Mouse (Mus musculus): ENCODE results near the gene Abo. TPM values are rescaled to one million over a fixed set of nuclear protein-coding genes. Genes with fewer than 3 reads are reported as not detected.

The Abo gene
- total and polyA plus RNA-seq, 3 experiments = not detected

GRCm38 (mm10) chr2:26910124-26910993 is 45.6 kb upstream of the Abo start, which contains the start of the genes Med22 and Rpl7a (continued):
- no peak for TF ChIP-seq USF2 (IDR thresholded peaks at IDR 0.05; ENCODE audit: borderline replicate concordance in 1 of 2, insufficient read depth in 1 of 2, low read depth in 1 of 2, low read length in 2 of 2)
- TF ChIP-seq HCFC1 (IDR thresholded peaks at IDR 0.05; ENCODE audit: low read depth, low read length) = peak; percentile 89

- H3K79me2 ChIP-seq (ENCODE audit: control insufficient read depth, insufficient read depth, low read length, poor library complexity) = peaks cover 58% of the 10 kb centered on the region
- H3K27ac ChIP-seq (ENCODE audit: control insufficient read depth, low read depth, low read length) = peak overlapping the region; percentile 65
- DNase-seq (ENCODE audit: low read depth, low spot score) = no peak
- peak overlapping the region; percentile 87 for H3K9ac ChIP-seq (ENCODE audit: control insufficient read depth, low read depth, low read length, poor library complexity, severe bottlenecking)
- H3K36me3 ChIP-seq (ENCODE audit: control insufficient read depth in 1 of 2, insufficient read depth in 2 of 2, low read length in 2 of 2) = peaks cover 5 to 20% of the 10 kb centered on the region in 2 experiments; a peak in 3 of 4 replicates
- peak overlapping the region; percentile 70 to 76 for H3K4me3 ChIP-seq (ENCODE audit: control insufficient read depth in 1 of 2, insufficient read depth in 1 of 2, low read depth in 2 of 2, low read length in 2 of 2)
- no peaks in the 10 kb centered on the region for H3K9me3 ChIP-seq (replicated peaks; ENCODE audit: insufficient read depth, low read length)
- H3K4me1 ChIP-seq (ENCODE audit: control insufficient read depth in 1 of 2, insufficient read depth in 2 of 2, low read length in 2 of 2) = peaks cover 2 to 11% of the 10 kb centered on the region in 2 experiments; a peak in 3 of 4 replicates
- TF ChIP-seq SMC3 (IDR thresholded peaks at IDR 0.05; ENCODE audit: low read depth, low read length) (peak; percentile 30; the same call in 1 of the 2 replicates), CTCF (IDR thresholded peaks at IDR 0.05 in 2 of 3, conservative IDR thresholded peaks at IDR 0.05 in 1 of 3; ENCODE audit: control insufficient read depth in 1 of 3, insufficient read depth in 1 of 3, low read depth in 2 of 3, low read length in 3 of 3, poor library complexity in 1 of 3, severe bottlenecking in 1 of 3) (peak; percentile 7 to 57 (median 32); a peak in 4 of 6 replicates), MYC (IDR thresholded peaks at IDR 0.05; ENCODE audit: low read depth, low read length) (peak; percentile 89), UBTF (IDR thresholded peaks at IDR 0.05; ENCODE audit: borderline replicate concordance, insufficient read depth, low read depth, low read length) (no peak), NRF1 (IDR thresholded peaks at IDR 0.05; ENCODE audit: insufficient read depth, low read depth, low read length, poor library complexity, severe bottlenecking) (no peak), MXI1 (IDR thresholded peaks at IDR 0.05; ENCODE audit: low read depth, low read length) (peak; percentile 55; the same call in 1 of the 2 replicates)
- H3K27me3 ChIP-seq (ENCODE audit: control insufficient read depth in 1 of 2, insufficient read depth in 2 of 2, low read length in 2 of 2) = no peaks in the 10 kb centered on the region
Measured at GRCm38 (mm10) chr2:26909387-26909784, 44.6 kb upstream of the Abo start.

GRCm38 (mm10) chr2:26908710-26909386 is 44.1 kb upstream of the Abo start:
- no peak for TF ChIP-seq ZMIZ1 (IDR thresholded peaks at IDR 0.05; ENCODE audit: low read depth, low read length)
- TF ChIP-seq TBP (IDR thresholded peaks at IDR 0.05; ENCODE audit: low read depth, low read length) = no peak
- no peak for TF ChIP-seq MYC (IDR thresholded peaks at IDR 0.05; ENCODE audit: low read depth, low read length)
- TF ChIP-seq MXI1 (IDR thresholded peaks at IDR 0.05; ENCODE audit: low read depth, low read length) = 0 out of 2 replicates have a peak, but pooled peaks have one; percentile 4
- TF ChIP-seq TAL1 (IDR thresholded peaks at IDR 0.05; ENCODE audit: low read length) = no peak
- no peak for TF ChIP-seq USF1 (IDR thresholded peaks at IDR 0.05; ENCODE audit: low read depth, low read length)
- Histone ChIP-seq H3K9ac (ENCODE audit: control insufficient read depth, low read depth, low read length, poor library complexity, severe bottlenecking) (peak overlapping the region; percentile 87), H3K36me3 (ENCODE audit: control insufficient read depth in 1 of 2, insufficient read depth in 2 of 2, low read length in 2 of 2) (peaks cover 5 to 16% of the 10 kb centered on the region in 2 experiments; a peak in 3 of 4 replicates), H3K27me3 (ENCODE audit: control insufficient read depth in 1 of 2, insufficient read depth in 2 of 2, low read length in 2 of 2) (no peaks in the 10 kb centered on the region), H3K27ac (ENCODE audit: control insufficient read depth, low read depth, low read length) (no peak overlapping the region), H3K4me3 (ENCODE audit: control insufficient read depth in 1 of 2, insufficient read depth in 1 of 2, low read depth in 2 of 2, low read length in 2 of 2) (peak overlapping the region; percentile 70 to 76), H3K4me1 (ENCODE audit: control insufficient read depth in 1 of 2, insufficient read depth in 2 of 2, low read length in 2 of 2) (peaks cover 2 to 11% of the 10 kb centered on the region in 2 experiments; a peak in 3 of 4 replicates), H3K9me3 (replicated peaks; ENCODE audit: insufficient read depth, low read length) (no peaks in the 10 kb centered on the region), H3K79me2 (ENCODE audit: control insufficient read depth, insufficient read depth, low read length, poor library complexity) (peaks cover 58% of the 10 kb centered on the region)
- DNase-seq (ENCODE audit: low read depth, low spot score) = peak; percentile 42
